Mouse (Mus musculus) kidney, postnatal 4 days (tissue): Measurements from ENCODE around the gene Slc44a4.

Experiments
- DNase-seq, 2 experiments: peaks; one replicate each; pipeline ENCODE4 v3.0.0; 2021; ENCODE audit warnings: mixed read lengths in 2 of 2

The Slc44a4 gene

GRCm38 (mm10) chr17:34913930-34914665 is at the start of gene Slc44a4:
Slc44a4 (plus strand) TSS chr17:34914466.
- DNase-seq: peak; percentile 46 to 67

GRCm38 (mm10) chr17:34865981-34866380 is 48.3 kb upstream of the Slc44a4 start:
- no peak for DNase-seq

- no peak for DNase-seq
These were observed 39.9 kb upstream of the Slc44a4 start for GRCm38 (mm10) chr17:34874321-34874720.

GRCm38 (mm10) chr17:34879336-34879879 is 34.9 kb upstream of the Slc44a4 start, which contains the start of gene Zbtb12:
Zbtb12 (plus strand) TSS chr17:34879483.
- no peak for DNase-seq

- DNase-seq: no peak
These were observed 33.1 kb upstream of the Slc44a4 start for GRCm38 (mm10) chr17:34881166-34881565.

GRCm38 (mm10) chr17:34881683-34882310 is 32.5 kb upstream of the Slc44a4 start, which contains the start of gene Gm20547:
Gm20547 (minus strand) TSS chr17:34882042.
- peak; percentile 18 to 32 for DNase-seq

GRCm38 (mm10) chr17:34883332-34883731 is 30.9 kb upstream of the Slc44a4 start:
- DNase-seq: no peak

- no peak for DNase-seq
These were observed 29.6 kb upstream of the Slc44a4 start for GRCm38 (mm10) chr17:34884704-34885103.

GRCm38 (mm10) chr17:34885615-34886014 is 28.7 kb upstream of the Slc44a4 start:
- DNase-seq: no peak

- DNase-seq: no peak
These were observed 26.3 kb upstream of the Slc44a4 start for GRCm38 (mm10) chr17:34887942-34888341.

- no peak for DNase-seq
These were observed 24.1 kb upstream of the Slc44a4 start for GRCm38 (mm10) chr17:34890074-34890743.

- DNase-seq: no peak
These were observed 22.9 kb upstream of the Slc44a4 start for GRCm38 (mm10) chr17:34891377-34891776.

GRCm38 (mm10) chr17:34893072-34893824 is 21.0 kb upstream of the Slc44a4 start:
- no peak for DNase-seq

- DNase-seq: peak; percentile 95 to 97
These were observed 20.1 kb upstream of the Slc44a4 start for GRCm38 (mm10) chr17:34894074-34894597.

GRCm38 (mm10) chr17:34894801-34895530 is 19.3 kb upstream of the Slc44a4 start:
- DNase-seq: peak; percentile 70 to 75

- no peak for DNase-seq
These were observed 18.5 kb upstream of the Slc44a4 start for GRCm38 (mm10) chr17:34895724-34896123.

- DNase-seq: peak; percentile 26 to 38
These were observed 17.9 kb upstream of the Slc44a4 start for GRCm38 (mm10) chr17:34896366-34896765.

- peak; percentile 50 to 65 for DNase-seq
These were observed 16.7 kb upstream of the Slc44a4 start for GRCm38 (mm10) chr17:34897373-34898159.

GRCm38 (mm10) chr17:34898160-34898586 is 16.1 kb upstream of the Slc44a4 start, which contains the start of the genes C2 and Ehmt2:
C2 (minus strand) TSS chr17:34898265.
Ehmt2 (plus strand) TSS chr17:34898469.
- DNase-seq: peak; percentile 83 to 91

- DNase-seq: peak; percentile 62 to 72
These were observed 15.6 kb upstream of the Slc44a4 start for GRCm38 (mm10) chr17:34898706-34899052.
